In the genomic region with DNA sequence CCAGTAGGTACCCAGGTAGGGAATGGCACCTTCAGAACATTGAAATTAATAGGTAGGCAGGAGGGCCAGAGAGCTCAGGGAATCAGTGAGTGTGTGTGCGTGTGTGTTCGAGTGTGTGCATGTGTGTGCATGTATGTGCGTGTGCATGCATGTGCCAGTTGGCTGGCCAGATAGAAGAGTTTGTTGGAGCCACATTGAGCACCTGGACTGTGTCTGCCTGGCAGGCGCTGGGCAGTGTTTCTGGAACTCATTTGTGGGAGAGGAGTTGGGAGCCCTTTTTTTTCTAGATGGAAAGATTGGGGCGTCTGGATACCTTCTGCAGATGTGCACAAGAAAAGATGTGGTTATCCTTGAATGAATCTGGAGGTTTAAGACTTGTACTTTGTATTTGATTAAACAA, we compare ENCODE assay signal across 15 mouse cellular contexts. TPM values are rescaled to one million over a fixed set of nuclear protein-coding genes. Genes with fewer than 3 reads are reported as not detected.
A peak's percentile ranks its signal among the peaks of the same experiment; 100 is the strongest.
DNase-seq lines count a peak whose midpoint lies in the region; ATAC-seq and TF ChIP-seq lines count a peak whose summit lies in the region.
"Had no signal": no experiment of that assay in that cellular context is flagged by ENCODE, and none has a peak within 500 bp of the region (broad histone marks: within the 10 kb centered on the region; RNA-seq: fewer than 3 reads in every experiment).

No protein-coding gene starts in this region.

- H3K27ac ChIP-seq in gastrocnemius, adult 2 months = peak overlapping the region; percentile 71; the same call in 1 of the 2 replicates
- H3K27ac ChIP-seq in kidney, embryonic 16.5 days (ENCODE audit: low read length) = peak overlapping the region; percentile 92
- peak overlapping the region; percentile 75 for H3K27ac ChIP-seq in embryonic facial prominence, embryonic 13.5 days
- H3K27ac ChIP-seq in limb, embryonic 14.5 days (replicated peaks; ENCODE audit: low read depth, low read length) = peak overlapping the region; percentile 63
- H3K27ac ChIP-seq in forebrain, embryonic 11.5 days (ENCODE audit: low read depth, low read length) = no peak overlapping the region

- no peak for ATAC-seq in kidney, embryonic 16.5 days (ENCODE audit: low FRiP score, low TSS enrichment)
- ATAC-seq in embryonic facial prominence, embryonic 13.5 days (ENCODE audit: insufficient number of reproducible peaks, insufficient read depth, low FRiP score, low TSS enrichment, low read depth) = no peak
- ATAC-seq in limb, embryonic 14.5 days (ENCODE audit: low FRiP score, low read depth) = no peak
- no peak for ATAC-seq in forebrain, embryonic 11.5 days (replicated peaks; ENCODE audit: low FRiP score)
- no peak for ATAC-seq in granulocyte monocyte progenitor cell, adult 5-6 weeks (replicated peaks; ENCODE audit: poor library complexity, severe bottlenecking)

- H3K4me3 ChIP-seq in gastrocnemius, adult 2 months = no peak overlapping the region
- no peak overlapping the region for H3K4me3 ChIP-seq in kidney, embryonic 16.5 days (ENCODE audit: low read length)
- no peak overlapping the region for H3K4me3 ChIP-seq in embryonic facial prominence, embryonic 13.5 days
- H3K4me3 ChIP-seq in limb, embryonic 14.5 days (replicated peaks; ENCODE audit: low read length) = no peak overlapping the region
- no peak overlapping the region for H3K4me3 ChIP-seq in forebrain, embryonic 11.5 days (ENCODE audit: low read depth, low read length)
- H3K4me3 ChIP-seq: intestine, embryonic 15.5 days; megakaryocyte, embryonic 14.5 days; stomach, embryonic 15.5 days had no signal

- TF ChIP-seq POLR2A in limb, embryonic 14.5 days (IDR thresholded peaks at IDR 0.05; ENCODE audit: borderline replicate concordance, extremely low read depth, insufficient read depth, insufficient read length) = no peak

- TF ChIP-seq CTCF in gastrocnemius, adult 2 months (IDR thresholded peaks at IDR 0.05) = no peak

- H3K9ac ChIP-seq in kidney, embryonic 16.5 days (replicated peaks; ENCODE audit: low read length) = 0 out of 2 replicates have a peak overlapping the region, but pooled peaks have one; percentile 35
- H3K9ac ChIP-seq in embryonic facial prominence, embryonic 13.5 days = 0 out of 2 replicates have a peak overlapping the region, but pooled peaks have one; percentile 2
- H3K9ac ChIP-seq in limb, embryonic 14.5 days (ENCODE audit: low read depth, low read length, severe bottlenecking) = no peak overlapping the region
- H3K9ac ChIP-seq in forebrain, embryonic 11.5 days (ENCODE audit: low read length) = no peak overlapping the region
- H3K9ac ChIP-seq: stomach, embryonic 15.5 days had no signal

- H3K9me3 ChIP-seq in kidney, embryonic 16.5 days (ENCODE audit: low read length) = no peaks in the 10 kb centered on the region
- no peaks in the 10 kb centered on the region for H3K9me3 ChIP-seq in embryonic facial prominence, embryonic 13.5 days
- no peaks in the 10 kb centered on the region for H3K9me3 ChIP-seq in limb, embryonic 14.5 days (ENCODE audit: control insufficient read depth, low read length)
- no peaks in the 10 kb centered on the region for H3K9me3 ChIP-seq in forebrain, embryonic 11.5 days (ENCODE audit: control insufficient read depth, low read length)
- H3K9me3 ChIP-seq: intestine, embryonic 15.5 days; stomach, embryonic 15.5 days had no signal

- 65% methylated on average over 5 of the region's 5 CpGs for WGBS in kidney, embryonic 16.5 days
- 43% methylated on average over 5 of the region's 5 CpGs for WGBS in embryonic facial prominence, embryonic 13.5 days
- WGBS in limb, embryonic 14.5 days = 18% methylated on average over 5 of the region's 5 CpGs
- 60% methylated on average over 5 of the region's 5 CpGs for WGBS in forebrain, embryonic 11.5 days

- intact Hi-C loops in gastrocnemius, adult 2 months (cut with DNase I) = no loop called here

- no peaks in the 10 kb centered on the region for H3K27me3 ChIP-seq in kidney, embryonic 16.5 days (ENCODE audit: insufficient read depth, low read length)
- no peaks in the 10 kb centered on the region for H3K27me3 ChIP-seq in embryonic facial prominence, embryonic 13.5 days
- H3K27me3 ChIP-seq in limb, embryonic 14.5 days (ENCODE audit: control insufficient read depth, insufficient read depth, low read length) = no peaks in the 10 kb centered on the region
- no peaks in the 10 kb centered on the region for H3K27me3 ChIP-seq in forebrain, embryonic 11.5 days (ENCODE audit: control insufficient read depth, insufficient read depth, low read length)
- H3K27me3 ChIP-seq: intestine, embryonic 15.5 days; megakaryocyte, embryonic 14.5 days; stomach, embryonic 15.5 days had no signal

- H3K4me1 ChIP-seq in kidney, embryonic 16.5 days (ENCODE audit: insufficient read depth, low read length) = peaks cover 65% of the 10 kb centered on the region
- H3K4me1 ChIP-seq in embryonic facial prominence, embryonic 13.5 days = peaks cover 71% of the 10 kb centered on the region
- peaks cover 59% of the 10 kb centered on the region for H3K4me1 ChIP-seq in limb, embryonic 14.5 days (ENCODE audit: control insufficient read depth, insufficient read depth, low read length)
- H3K4me1 ChIP-seq in forebrain, embryonic 11.5 days (replicated peaks; ENCODE audit: control insufficient read depth, insufficient read depth, low read length) = peaks cover 13% of the 10 kb centered on the region; the same call in 1 of the 2 replicates

- H3K4me2 ChIP-seq in kidney, embryonic 16.5 days (replicated peaks; ENCODE audit: low read depth, low read length) = no peak overlapping the region
- peak overlapping the region; percentile 14; the same call in 1 of the 2 replicates for H3K4me2 ChIP-seq in embryonic facial prominence, embryonic 13.5 days
- peak overlapping the region; percentile 2; the same call in 1 of the 2 replicates for H3K4me2 ChIP-seq in limb, embryonic 14.5 days (replicated peaks; ENCODE audit: low read depth, low read length, severe bottlenecking)
- no peak overlapping the region for H3K4me2 ChIP-seq in forebrain, embryonic 11.5 days (ENCODE audit: low read depth, low read length, severe bottlenecking)
- H3K4me2 ChIP-seq: stomach, embryonic 15.5 days had no signal

- no peak for DNase-seq in gastrocnemius, adult 2 months
- no peak for DNase-seq in gastrocnemius, postnatal 4 days (ENCODE audit: low spot score in 2 of 2)
- no peak for DNase-seq in kidney, postnatal 14 days
- peak; percentile 29 for DNase-seq in limb, embryonic 14.5 days (ENCODE audit: low spot score)
- DNase-seq in forebrain, embryonic 11.5 days (ENCODE audit: low spot score) = no peak
- DNase-seq: adrenal gland, adult 8-10 months; cerebellum, postnatal 10 days; layer of hippocampus, adult 9-11 months; thymus, postnatal 14 days had no signal

- H3K36me3 ChIP-seq in kidney, embryonic 16.5 days (ENCODE audit: insufficient read depth, low read length) = 0 out of 2 replicates have a peak, but pooled peaks cover 7% of the 10 kb centered on the region
- H3K36me3 ChIP-seq in embryonic facial prominence, embryonic 13.5 days = peaks cover 10% of the 10 kb centered on the region; the same call in 1 of the 2 replicates
- no peaks in the 10 kb centered on the region for H3K36me3 ChIP-seq in limb, embryonic 14.5 days (ENCODE audit: control insufficient read depth, insufficient read depth, low read length)
- no peaks in the 10 kb centered on the region for H3K36me3 ChIP-seq in forebrain, embryonic 11.5 days (ENCODE audit: control insufficient read depth, insufficient read depth, low read length)
- H3K36me3 ChIP-seq: intestine, embryonic 15.5 days; stomach, embryonic 15.5 days had no signal

RNA-seq across cellular contexts. Expression of gene Farp1, which starts 19.1 kb away (rescaled TPM):
- total RNA-seq in gastrocnemius, adult 2 months (2021) = 1 to 10 TPM; 5.7 to 6.2 TPM
- total RNA-seq in gastrocnemius, postnatal 4 days (2021) = 10 to 100 TPM; 64.2 to 65.8 TPM
- polyA plus RNA-seq in kidney, embryonic 16.5 days (2015; fragmentation: Nextera tagmentation; extraction: Ambion mirVana) = 31.3 and 31.9 TPM in 2 replicates
- 38.7 and 39.6 TPM in 2 replicates for polyA plus RNA-seq in embryonic facial prominence, embryonic 13.5 days (2015; fragmentation: Nextera tagmentation; extraction: Ambion mirVana)
- 78.5 and 91.4 TPM in 2 replicates for polyA plus RNA-seq in limb, embryonic 14.5 days (2012; rRNA removed)
- 43.3 and 51.4 TPM in 2 replicates for polyA plus RNA-seq in limb, embryonic 14.5 days (2014; fragmentation: Nextera tagmentation; extraction: Ambion mirVana)
- 32.0 and 33.8 TPM in 2 replicates for polyA plus RNA-seq in forebrain, embryonic 11.5 days (2014; fragmentation: Nextera tagmentation; extraction: Ambion mirVana)
- total RNA-seq in granulocyte monocyte progenitor cell, adult 5-6 weeks (2014; fragmentation: Nextera tagmentation) = not detected in 2 replicates
- 1.9 TPM in 1 of 2 replicates, not detected in the other for total RNA-seq in granulocyte monocyte progenitor cell, adult 5-6 weeks (2017)

Comparison
In these comparisons a context has a peak if more than half of its experiments do, and no peak if none do; other contexts are left out.
1. H3K4me2 ChIP-seq: peak in embryonic facial prominence, embryonic 13.5 days (single experiment) and limb, embryonic 14.5 days (single experiment); none in kidney, embryonic 16.5 days (single experiment) and forebrain, embryonic 11.5 days (single experiment).
2. H3K9ac ChIP-seq: peak in kidney, embryonic 16.5 days (single experiment) and embryonic facial prominence, embryonic 13.5 days (single experiment); none in limb, embryonic 14.5 days (single experiment) and forebrain, embryonic 11.5 days (single experiment).